Mouse (Mus musculus): ENCODE data around the gene Inppl1. TPM values are rescaled to one million over a fixed set of nuclear protein-coding genes. Genes with fewer than 3 reads are reported as not detected.

The Inppl1 gene
- total and polyA plus RNA-seq, 3 experiments: 146 to 170 (median 164) TPM

DNA sequence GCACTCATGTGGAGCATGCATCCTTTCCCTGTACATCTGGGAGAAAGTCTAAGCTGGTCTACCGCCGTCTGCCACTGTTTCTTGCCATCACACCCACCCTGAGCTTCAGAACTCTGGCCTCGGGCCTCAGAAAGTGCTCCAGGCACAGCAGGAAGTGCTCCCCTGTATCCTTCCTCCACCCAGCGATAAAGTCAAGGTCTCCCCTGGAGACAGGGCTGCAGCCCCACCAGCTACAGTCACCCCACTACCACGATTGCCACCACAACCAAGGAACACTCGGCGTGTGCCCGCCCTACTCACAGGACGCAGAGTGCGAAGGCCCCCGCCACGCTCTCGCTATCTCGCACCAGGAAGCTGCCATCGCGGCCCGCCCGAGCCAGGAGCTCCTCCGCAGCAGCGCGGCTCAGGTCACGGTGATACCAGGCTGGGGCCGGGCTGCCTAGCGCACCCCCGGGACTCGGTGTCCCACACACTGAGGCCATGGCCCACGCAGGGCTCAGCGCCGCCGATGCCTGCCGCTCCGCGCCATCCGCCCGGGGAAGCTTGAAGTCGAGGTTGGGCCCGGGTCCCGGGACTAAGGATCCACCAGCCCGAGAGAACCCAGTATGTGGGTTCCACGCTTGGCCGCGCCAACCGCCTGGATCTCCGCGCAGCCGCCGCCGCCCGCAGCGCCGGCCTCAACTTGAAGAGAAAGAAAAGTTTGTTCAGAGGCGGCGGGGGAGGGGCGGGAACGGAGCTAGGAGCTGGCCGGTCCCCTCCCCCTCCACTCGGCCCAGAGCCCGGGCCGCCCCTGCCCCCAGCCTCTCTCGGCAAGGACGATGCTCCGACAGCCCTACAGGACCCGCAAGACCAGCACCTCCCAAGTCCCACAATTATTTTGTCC, 1.5 kb downstream of the Inppl1 start:
- peak overlapping the region; percentile 92 for H3K27ac ChIP-seq
- DNase-seq: peak; percentile 77 to 78
- peaks cover 4% of the 10 kb centered on the region; the same call in 1 of the 2 replicates for H3K36me3 ChIP-seq (ENCODE audit: control insufficient read depth, insufficient read depth, low read length)
- intact Hi-C loops (cut with DNase I): loop anchor here (2.0 to 5.0 kb wide), 2 partner anchors 60 to 169 kb away; no protein-coding TSS in a partner anchor
- H3K27me3 ChIP-seq (ENCODE audit: control insufficient read depth, insufficient read depth, low read length): no peaks in the 10 kb centered on the region
- peaks cover 5% of the 10 kb centered on the region for H3K4me1 ChIP-seq (ENCODE audit: control insufficient read depth, insufficient read depth, low read length)
- H3K9ac ChIP-seq (ENCODE audit: low read depth, low read length): peak overlapping the region; percentile 100
- TF ChIP-seq CTCF (IDR thresholded peaks at IDR 0.05) (no peak), EP300 (IDR thresholded peaks at IDR 0.05; ENCODE audit: insufficient read depth, low read depth, low read length) (no peak), POLR2A (IDR thresholded peaks at IDR 0.05; ENCODE audit: insufficient read depth, low read depth, low read length) (no peak; the same call in 1 of the 2 replicates)
- peaks cover 4% of the 10 kb centered on the region; the same call in 1 of the 2 replicates for H3K79me2 ChIP-seq (replicated peaks; ENCODE audit: control insufficient read depth, insufficient read depth, low read length)
- H3K4me3 ChIP-seq: peak overlapping the region; percentile 66
- under 1% methylated on average over 62 of the region's 63 CpGs for WGBS

DNA sequence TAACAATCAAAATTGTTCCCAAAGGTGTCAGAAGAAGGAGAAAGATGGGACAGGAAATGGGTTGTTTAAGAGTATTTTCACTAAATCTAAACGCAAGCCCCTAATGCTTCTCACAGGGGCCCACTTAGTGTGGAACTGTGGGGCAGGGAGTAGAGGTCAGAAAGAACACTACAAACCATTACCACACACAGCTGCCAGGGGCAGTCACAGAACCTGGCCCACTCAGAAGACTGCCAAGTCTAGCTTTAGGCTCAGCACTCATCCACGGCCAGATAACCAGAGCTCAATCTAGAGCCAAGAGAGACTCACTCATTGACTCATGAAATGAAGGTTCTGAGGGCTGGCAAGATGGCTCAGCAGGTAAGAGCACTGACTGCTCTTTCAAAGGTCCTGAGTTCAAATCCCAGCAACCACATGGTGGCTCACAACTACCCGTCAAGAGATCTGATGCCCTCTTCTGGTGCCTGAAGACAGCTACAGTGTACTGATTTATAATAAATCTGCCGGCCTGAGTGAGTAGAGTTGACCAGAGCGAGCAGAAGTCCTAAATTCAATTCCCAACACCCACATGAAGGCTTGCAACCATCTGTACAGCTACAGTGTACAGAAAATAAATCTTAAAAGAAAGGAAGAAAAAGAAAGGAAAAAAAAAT, 2.4 kb downstream of the Inppl1 start:
- no peaks in the 10 kb centered on the region for H3K27me3 ChIP-seq (ENCODE audit: control insufficient read depth, insufficient read depth, low read length)
- intact Hi-C loops (cut with DNase I): loop anchor here (2.0 to 5.0 kb wide), 2 partner anchors 61 to 168 kb away; no protein-coding TSS in a partner anchor
- WGBS: 29% methylated on average over 5 of the region's 5 CpGs
- peaks cover 4% of the 10 kb centered on the region; the same call in 1 of the 2 replicates for H3K36me3 ChIP-seq (ENCODE audit: control insufficient read depth, insufficient read depth, low read length)
- peaks cover 4% of the 10 kb centered on the region; the same call in 1 of the 2 replicates for H3K79me2 ChIP-seq (replicated peaks; ENCODE audit: control insufficient read depth, insufficient read depth, low read length)
- TF ChIP-seq CTCF (IDR thresholded peaks at IDR 0.05) (peak; percentile 60), POLR2A (IDR thresholded peaks at IDR 0.05; ENCODE audit: insufficient read depth, low read depth, low read length) (no peak)
- H3K27ac ChIP-seq: peak overlapping the region; percentile 92
- DNase-seq: peak in 1 of 2 experiments; percentile 34
- peaks cover 5% of the 10 kb centered on the region for H3K4me1 ChIP-seq (ENCODE audit: control insufficient read depth, insufficient read depth, low read length)
- no peak overlapping the region for H3K9ac ChIP-seq (ENCODE audit: low read depth, low read length)
- H3K4me3 ChIP-seq: peak overlapping the region; percentile 66

DNA sequence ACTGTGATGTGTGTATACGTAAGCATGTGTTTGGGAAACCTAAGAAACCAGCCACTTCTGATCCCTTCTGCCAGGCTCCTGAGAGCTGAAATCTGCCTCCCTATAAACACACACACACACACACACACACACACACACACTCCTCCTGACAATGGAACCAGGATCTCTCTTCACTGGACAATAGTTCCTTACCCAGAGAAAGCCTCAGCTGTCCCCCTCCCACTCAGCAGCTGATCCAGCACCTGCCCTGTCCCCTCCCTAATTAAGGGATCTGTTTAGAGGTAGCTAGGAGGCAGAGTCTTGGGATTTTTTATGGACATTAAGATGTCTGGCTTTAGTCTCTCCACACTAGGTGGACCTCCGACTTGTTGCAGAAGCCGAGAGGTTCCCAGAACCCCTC, 3.1 kb downstream of the Inppl1 start:
- Histone ChIP-seq H3K27me3 (ENCODE audit: control insufficient read depth, insufficient read depth, low read length) (no peaks in the 10 kb centered on the region), H3K9ac (ENCODE audit: low read depth, low read length) (no peak overlapping the region), H3K4me3 (no peak overlapping the region), H3K4me1 (ENCODE audit: control insufficient read depth, insufficient read depth, low read length) (peaks cover 5% of the 10 kb centered on the region), H3K36me3 (ENCODE audit: control insufficient read depth, insufficient read depth, low read length) (peaks cover 4% of the 10 kb centered on the region; the same call in 1 of the 2 replicates), H3K27ac (peak overlapping the region; percentile 92; the same call in 1 of the 2 replicates), H3K79me2 (replicated peaks; ENCODE audit: control insufficient read depth, insufficient read depth, low read length) (peaks cover 4% of the 10 kb centered on the region; the same call in 1 of the 2 replicates)
- DNase-seq: no peak
- intact Hi-C loops (cut with DNase I): loop anchor here (5.0 kb wide), 1 partner anchor 168 kb away; no protein-coding TSS in a partner anchor
- WGBS: 49% methylated on average over 3 of the region's 3 CpGs
- TF ChIP-seq EP300 (IDR thresholded peaks at IDR 0.05; ENCODE audit: insufficient read depth, low read depth, low read length): no peak
- TF ChIP-seq CTCF (IDR thresholded peaks at IDR 0.05): no peak
- TF ChIP-seq POLR2A (IDR thresholded peaks at IDR 0.05; ENCODE audit: insufficient read depth, low read depth, low read length): no peak

GRCm38 (mm10) chr7:101833916-101834584, 4.0 kb downstream of the Inppl1 start:
- TF ChIP-seq EP300 (IDR thresholded peaks at IDR 0.05; ENCODE audit: insufficient read depth, low read depth, low read length): peak; percentile 45; the same call in 1 of the 2 replicates
- no peak for TF ChIP-seq CTCF (IDR thresholded peaks at IDR 0.05)
- Histone ChIP-seq H3K4me1 (ENCODE audit: control insufficient read depth, insufficient read depth, low read length) (peaks cover 5% of the 10 kb centered on the region), H3K9ac (ENCODE audit: low read depth, low read length) (no peak overlapping the region), H3K27me3 (ENCODE audit: control insufficient read depth, insufficient read depth, low read length) (no peaks in the 10 kb centered on the region), H3K79me2 (replicated peaks; ENCODE audit: control insufficient read depth, insufficient read depth, low read length) (peaks cover 4% of the 10 kb centered on the region; the same call in 1 of the 2 replicates), H3K27ac (peak overlapping the region; percentile 43; the same call in 1 of the 2 replicates), H3K4me3 (no peak overlapping the region), H3K36me3 (ENCODE audit: control insufficient read depth, insufficient read depth, low read length) (peaks cover 4% of the 10 kb centered on the region; the same call in 1 of the 2 replicates)
- intact Hi-C loops (cut with DNase I): no loop called here
- peak in 1 of 2 experiments; percentile 40 for DNase-seq
- WGBS: 64% methylated on average over 3 of the region's 3 CpGs

- WGBS: 74% methylated on average over 5 of the region's 5 CpGs
- no peak for DNase-seq
- peaks cover 4% of the 10 kb centered on the region; the same call in 1 of the 2 replicates for H3K36me3 ChIP-seq (ENCODE audit: control insufficient read depth, insufficient read depth, low read length)
- TF ChIP-seq POLR2A (IDR thresholded peaks at IDR 0.05; ENCODE audit: insufficient read depth, low read depth, low read length) (no peak), CTCF (IDR thresholded peaks at IDR 0.05) (0 out of 2 replicates have a peak, but pooled peaks have one; percentile 7), EP300 (IDR thresholded peaks at IDR 0.05; ENCODE audit: insufficient read depth, low read depth, low read length) (no peak)
- peaks cover 5% of the 10 kb centered on the region for H3K4me1 ChIP-seq (ENCODE audit: control insufficient read depth, insufficient read depth, low read length)
- peaks cover 4% of the 10 kb centered on the region; the same call in 1 of the 2 replicates for H3K79me2 ChIP-seq (replicated peaks; ENCODE audit: control insufficient read depth, insufficient read depth, low read length)
- no peak overlapping the region for H3K27ac ChIP-seq
- intact Hi-C loops (cut with DNase I): no loop called here
- H3K9ac ChIP-seq (ENCODE audit: low read depth, low read length): no peak overlapping the region
- no peaks in the 10 kb centered on the region for H3K27me3 ChIP-seq (ENCODE audit: control insufficient read depth, insufficient read depth, low read length)
- H3K4me3 ChIP-seq: no peak overlapping the region
Observed at GRCm38 (mm10) chr7:101833352-101833751, 4.7 kb downstream of the Inppl1 start.
